Mouse (Mus musculus) heart, embryonic 15.5 days (tissue): Measurements from ENCODE around the gene Ube2o. TPM values are rescaled to one million over a fixed set of nuclear protein-coding genes. Genes with fewer than 3 reads are reported as not detected.

ENCODE experiments used
- ATAC-seq: fragments of 200-750 bp; cut with Nextera tagmentation; replicated peaks from 2 replicates; pipeline ENCODE4 v1.8.0; 2017; ENCODE audit warnings: low read depth, moderate TSS enrichment; ENCODE audit not compliant: insufficient number of reproducible peaks, insufficient read depth, low FRiP score
- H3K27ac ChIP-seq: fragments of 300-500 bp; sonication (generic); 2 replicates; pipeline ENCODE4 v1.5.1; 2015; ENCODE audit warnings: mild to moderate bottlenecking, inconsistent platforms
- H3K27me3 ChIP-seq: fragments of 300-500 bp; sonication (generic); 2 replicates; pipeline ENCODE4 v1.6.1; 2015; ENCODE audit warnings: inconsistent platforms
- H3K36me3 ChIP-seq: fragments of 300-500 bp; sonication (generic); 2 replicates; pipeline ENCODE4 v1.6.1; 2015; ENCODE audit warnings: mild to moderate bottlenecking, inconsistent platforms
- H3K4me1 ChIP-seq: fragments of 300-500 bp; sonication (generic); replicated peaks from 2 replicates; pipeline ENCODE4 v1.6.1; 2015; ENCODE audit warnings: inconsistent platforms
- H3K4me2 ChIP-seq: fragments of 300-500 bp; sonication (generic); 2 replicates; pipeline ENCODE4 v1.6.1; 2015; ENCODE audit warnings: inconsistent platforms, mild to moderate bottlenecking, moderate library complexity
- H3K4me3 ChIP-seq: fragments of 300-500 bp; sonication (generic); 2 replicates; pipeline ENCODE4 v1.5.1; 2015; ENCODE audit warnings: mild to moderate bottlenecking, inconsistent platforms
- H3K9ac ChIP-seq: fragments of 300-500 bp; sonication (generic); 2 replicates; pipeline ENCODE4 v1.6.1; 2015; ENCODE audit warnings: mild to moderate bottlenecking, inconsistent platforms
- H3K9me3 ChIP-seq: fragments of 300-500 bp; sonication (generic); replicated peaks from 2 replicates; pipeline ENCODE4 v1.6.1; 2016; ENCODE audit warnings: inconsistent platforms
- WGBS: fragments of 180-500 bp; shearing (Covaris S2); methylation state at CpG from one replicate; pipeline ENCODE4 v1.1.7; 2015; ENCODE audit warnings: mixed read lengths; 5-methylcytosine and 5-hydroxymethylcytosine counted together
- polyA plus RNA-seq: library from polyadenylated mRNA; unstranded; fragments of >200 nt; fragmentation: Nextera tagmentation; extraction: Ambion mirVana; gene quantifications from 2 replicates; pipeline ENCODE4 v1.2.1, GENCODE M21; 2015

Ube2o gene
- polyA plus RNA-seq, 1 experiment from 2014 or later = 14.4 TPM

- Histone ChIP-seq H3K27me3 (no peaks in the 10 kb centered on the region), H3K36me3 (peaks cover 31% of the 10 kb centered on the region), H3K4me2 (peak overlapping the region; percentile 72), H3K27ac (no peak overlapping the region), H3K9ac (peak overlapping the region; percentile 86), H3K4me1 (peaks cover 14% of the 10 kb centered on the region), H3K9me3 (no peaks in the 10 kb centered on the region), H3K4me3 (peak overlapping the region; percentile 80)
- WGBS = 67% methylated on average over 14 of the region's 14 CpGs
- ATAC-seq = no peak
Measured at GRCm38 (mm10) chr11:116488693-116489375, 92.4 kb downstream of the Ube2o start.

- ATAC-seq = no peak
- H3K4me1 ChIP-seq = peaks cover 14% of the 10 kb centered on the region
- peaks cover 36% of the 10 kb centered on the region for H3K36me3 ChIP-seq
- no peak overlapping the region for H3K27ac ChIP-seq
- H3K9me3 ChIP-seq = no peaks in the 10 kb centered on the region
- no peak overlapping the region for H3K4me3 ChIP-seq
- H3K9ac ChIP-seq = no peak overlapping the region
- H3K27me3 ChIP-seq = no peaks in the 10 kb centered on the region
- H3K4me2 ChIP-seq = no peak overlapping the region
Measured at GRCm38 (mm10) chr11:116488207-116488606, 93.0 kb downstream of the Ube2o start.

Other genes starting within 250 kb of the Ube2o start
- 0.89 and 2.6 TPM in 2 replicates for gene Foxj1, start 246.0 kb downstream of the Ube2o start, polyA plus RNA-seq
- 7.1 and 14.3 TPM in 2 replicates for gene Rnf157, start 168.4 kb downstream of the Ube2o start, polyA plus RNA-seq
- gene Ubald2, start 147.4 kb downstream of the Ube2o start, polyA plus RNA-seq = 29.3 and 32.5 TPM in 2 replicates
- gene Qrich2, start 115.2 kb downstream of the Ube2o start, polyA plus RNA-seq = 0.10 TPM in 1 of 2 replicates, not detected in the other
- 81.7 and 98.2 TPM in 2 replicates for gene Prpsap1, start 87.2 kb downstream of the Ube2o start, polyA plus RNA-seq
- gene Sphk1, start 50.5 kb downstream of the Ube2o start, polyA plus RNA-seq = 2.8 and 4.4 TPM in 2 replicates
- gene Aanat, start 5.0 kb upstream of the Ube2o start, polyA plus RNA-seq = not detected in 2 replicates
- 6.7 and 10.4 TPM in 2 replicates for gene Rhbdf2, start 45.6 kb upstream of the Ube2o start, polyA plus RNA-seq
- 1.3 and 1.4 TPM in 2 replicates for gene Prcd, start 72.1 kb upstream of the Ube2o start, polyA plus RNA-seq
- 9.1 and 11.6 TPM in 2 replicates for gene Cygb, start 72.9 kb upstream of the Ube2o start, polyA plus RNA-seq
- not detected in 2 replicates for gene St6galnac1, start 194.1 kb upstream of the Ube2o start, polyA plus RNA-seq
- gene Mxra7, start 246.6 kb upstream of the Ube2o start, polyA plus RNA-seq = 18.8 and 19.8 TPM in 2 replicates